Mouse (Mus musculus): Measurements from ENCODE around the gene Dennd2c.
"Not testable (repeated sequence)": the region's sequence is repeated elsewhere in the genome, so short reads cannot be mapped to it uniquely, and the experiment has no call there.

The Dennd2c gene

DNA sequence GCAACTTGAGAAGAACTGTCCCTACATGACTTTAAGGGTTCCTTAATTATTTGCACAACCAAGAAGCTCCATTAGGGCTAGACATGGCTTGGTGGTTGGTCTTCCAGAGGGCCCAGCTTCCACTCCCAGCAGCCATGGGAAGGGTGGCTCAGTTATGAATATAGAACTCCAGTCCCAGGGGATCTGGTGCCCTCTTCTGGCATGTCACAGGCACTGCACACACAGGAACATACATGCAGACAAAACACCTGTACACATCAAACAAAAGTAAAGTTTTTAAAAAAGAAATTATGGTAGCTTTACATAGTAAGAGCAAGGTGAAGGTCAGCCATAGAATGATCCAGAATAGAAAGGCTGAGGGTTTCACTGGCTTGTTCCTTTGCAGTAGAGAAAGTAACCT, 51.4 kb downstream of the Dennd2c start:
- DNase-seq (ENCODE audit: extremely low read depth, low read depth, low spot score): no peak

- DNase-seq (ENCODE audit: extremely low read depth, low read depth, low spot score): no peak
Measured at GRCm38 (mm10) chr3:103159232-103159900, 57.0 kb downstream of the Dennd2c start.

GRCm38 (mm10) chr3:103169771-103170170, 67.4 kb downstream of the Dennd2c start:
- DNase-seq (ENCODE audit: extremely low read depth, low read depth, low spot score): no peak

DNA sequence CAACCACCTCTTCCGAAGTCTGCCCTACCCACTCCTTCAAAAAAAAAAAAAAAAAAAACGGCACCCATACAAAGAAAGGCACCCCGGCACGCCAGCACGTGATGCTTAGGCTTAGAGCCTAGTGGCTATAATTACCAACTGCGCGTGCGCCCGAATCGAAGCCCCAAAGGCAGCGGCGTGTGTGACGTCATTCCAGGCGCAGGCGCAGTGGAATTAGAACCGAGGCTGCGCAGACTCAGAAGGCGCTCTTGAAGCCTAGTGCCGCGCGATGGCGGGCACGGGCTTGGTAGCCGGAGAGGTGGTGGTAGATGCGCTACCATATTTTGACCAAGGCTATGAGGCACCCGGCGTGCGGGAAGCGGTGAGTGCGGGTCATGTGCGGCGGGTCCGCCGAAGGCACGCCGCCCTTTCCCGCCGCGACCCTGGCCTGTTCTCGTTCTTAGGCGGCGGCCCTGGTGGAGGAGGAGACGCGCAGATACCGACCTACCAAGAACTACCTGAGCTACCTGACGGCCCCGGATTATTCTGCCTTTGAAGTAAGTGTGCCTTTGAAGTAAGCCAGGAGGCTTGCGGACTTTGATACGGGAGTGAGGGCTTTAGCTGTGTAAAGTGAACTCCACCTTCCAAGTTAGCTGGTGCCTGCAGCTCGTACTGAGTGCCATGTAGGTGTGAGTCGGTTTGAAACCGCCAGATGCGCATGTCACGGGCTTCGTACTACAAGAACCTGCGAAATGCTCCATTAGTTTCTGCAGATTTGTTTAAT, 69.3 kb downstream of the Dennd2c start, which contains the start of gene Bcas2:
Bcas2 (plus strand) TSS at position 151 of the 763 bp plus-strand sequence.
- DNase-seq (ENCODE audit: extremely low read depth, low read depth, low spot score): no peak

GRCm38 (mm10) chr3:103172615-103173014, 70.2 kb downstream of the Dennd2c start:
- DNase-seq (ENCODE audit: extremely low read depth, low read depth, low spot score): no peak

DNA sequence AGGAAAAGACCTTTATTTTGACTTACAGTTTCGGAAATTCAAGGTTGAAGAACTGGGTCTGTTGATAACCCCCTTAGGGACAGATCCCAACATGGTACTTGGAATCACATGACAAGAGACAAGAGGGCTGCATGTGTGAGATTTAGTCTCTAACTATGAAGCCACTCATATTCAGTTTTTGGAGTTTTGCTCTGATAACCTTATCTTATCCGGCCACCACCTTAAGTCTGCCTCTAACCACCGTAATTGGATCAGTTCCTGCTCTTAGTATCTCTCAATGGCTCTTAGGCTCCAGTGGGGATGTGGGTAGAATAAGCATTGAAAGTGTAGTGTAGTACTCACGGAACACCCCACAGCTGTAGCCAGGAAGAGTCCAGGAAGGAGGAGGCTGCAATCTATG, 74.3 kb downstream of the Dennd2c start:
- no peak for DNase-seq (ENCODE audit: extremely low read depth, low read depth, low spot score)

GRCm38 (mm10) chr3:103179527-103179926, 77.1 kb downstream of the Dennd2c start:
- DNase-seq (ENCODE audit: extremely low read depth, low read depth, low spot score): no peak

- no peak for DNase-seq (ENCODE audit: extremely low read depth, low read depth, low spot score)
Measured at GRCm38 (mm10) chr3:103181171-103181570, 78.8 kb downstream of the Dennd2c start.

GRCm38 (mm10) chr3:103182821-103183220, 80.4 kb downstream of the Dennd2c start:
- DNase-seq (ENCODE audit: extremely low read depth, low read depth, low spot score): no peak

- not testable (repeated sequence) for DNase-seq (ENCODE audit: extremely low read depth, low read depth, low spot score)
Measured at GRCm38 (mm10) chr3:103184467-103184866, 82.1 kb downstream of the Dennd2c start.

DNA sequence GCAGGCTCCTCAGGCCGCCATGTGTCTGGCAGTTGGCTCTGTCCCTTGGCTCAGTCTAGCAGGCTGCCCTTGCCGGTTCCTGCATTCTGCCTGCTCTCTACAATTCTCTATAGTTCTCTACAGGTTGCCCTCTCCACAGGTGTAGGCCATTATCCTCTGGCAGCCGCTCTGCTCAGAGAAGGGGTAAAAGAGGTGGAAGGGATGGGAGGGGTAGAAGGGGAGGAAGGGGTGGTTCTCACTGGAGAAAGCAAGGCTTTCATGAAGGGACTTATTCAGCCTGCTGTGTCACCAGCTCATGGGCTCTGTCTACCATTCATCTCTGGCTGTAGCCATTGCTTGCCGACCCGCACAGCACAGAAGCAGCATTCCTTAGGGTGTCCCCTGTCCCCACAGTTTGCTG, 86.0 kb downstream of the Dennd2c start:
- no peak for DNase-seq (ENCODE audit: extremely low read depth, low read depth, low spot score)

GRCm38 (mm10) chr3:103188856-103189255, 86.5 kb downstream of the Dennd2c start:
- DNase-seq (ENCODE audit: extremely low read depth, low read depth, low spot score): no peak

DNA sequence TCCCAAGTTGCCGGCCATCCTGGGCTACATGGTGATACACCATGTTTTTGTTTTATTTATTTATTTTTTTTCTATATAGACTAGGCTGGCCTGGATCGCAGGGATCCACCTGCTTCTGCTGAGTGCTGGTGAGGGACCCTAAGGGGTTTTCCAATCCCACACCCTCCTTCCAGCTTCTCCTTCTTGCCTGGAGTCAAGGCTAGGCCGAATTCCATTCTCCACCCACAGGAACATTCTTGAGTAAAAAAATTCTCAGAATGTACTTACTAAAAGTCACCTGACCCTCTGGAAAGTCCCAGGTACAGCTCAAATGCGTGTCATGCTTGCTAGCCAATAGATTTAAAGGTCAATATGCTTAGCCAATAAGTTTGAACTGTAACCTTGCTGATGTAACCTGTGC, 89.8 kb downstream of the Dennd2c start:
- no peak for DNase-seq (ENCODE audit: extremely low read depth, low read depth, low spot score)

GRCm38 (mm10) chr3:103193186-103193585, 90.8 kb downstream of the Dennd2c start:
- DNase-seq (ENCODE audit: extremely low read depth, low read depth, low spot score): no peak

DNA sequence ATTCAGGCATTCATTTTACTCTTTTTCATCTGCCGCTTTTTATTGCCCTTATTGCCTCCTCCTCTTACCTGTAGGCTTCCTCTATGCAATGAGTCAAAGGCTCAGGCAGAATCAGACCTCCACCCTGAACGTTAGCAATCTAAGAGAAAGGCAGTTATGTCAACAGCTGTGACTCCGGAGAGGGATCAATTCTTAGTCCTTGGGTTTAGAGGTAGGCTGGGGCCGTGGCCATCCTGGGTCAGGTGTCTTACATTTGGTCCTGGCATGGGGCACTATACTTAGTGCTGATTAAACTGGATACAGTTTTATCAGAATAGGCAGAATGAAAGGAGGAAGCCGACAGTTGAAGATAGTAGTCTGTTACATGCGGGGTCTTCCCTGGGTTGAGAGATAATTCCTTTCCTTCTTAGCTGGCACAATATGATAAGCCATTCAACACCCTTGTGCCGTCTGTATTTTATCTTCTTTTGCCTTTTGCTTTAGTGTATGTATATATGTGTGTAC, 94.0 kb downstream of the Dennd2c start:
- no peak for DNase-seq (ENCODE audit: extremely low read depth, low read depth, low spot score)

DNA sequence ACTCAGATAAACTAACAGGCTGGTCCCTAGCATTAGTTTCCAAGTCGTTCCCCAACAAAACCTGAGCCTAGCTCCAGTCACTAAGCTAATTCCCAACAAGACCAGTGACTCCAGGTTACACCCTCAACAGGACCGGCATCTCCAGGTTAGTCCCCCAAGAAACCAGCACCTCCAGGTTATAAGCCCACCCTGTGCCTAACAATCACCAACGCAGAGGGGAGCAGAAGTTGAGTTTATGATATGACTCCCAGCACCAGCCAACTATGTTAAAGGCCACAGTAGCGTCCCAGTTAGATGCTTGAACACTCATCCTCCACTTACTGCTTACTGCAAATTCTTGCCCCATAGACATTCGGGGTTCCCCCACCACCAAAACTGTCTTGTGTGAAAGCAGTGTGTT, 97.0 kb downstream of the Dennd2c start:
- no peak for DNase-seq (ENCODE audit: extremely low read depth, low read depth, low spot score)

DNA sequence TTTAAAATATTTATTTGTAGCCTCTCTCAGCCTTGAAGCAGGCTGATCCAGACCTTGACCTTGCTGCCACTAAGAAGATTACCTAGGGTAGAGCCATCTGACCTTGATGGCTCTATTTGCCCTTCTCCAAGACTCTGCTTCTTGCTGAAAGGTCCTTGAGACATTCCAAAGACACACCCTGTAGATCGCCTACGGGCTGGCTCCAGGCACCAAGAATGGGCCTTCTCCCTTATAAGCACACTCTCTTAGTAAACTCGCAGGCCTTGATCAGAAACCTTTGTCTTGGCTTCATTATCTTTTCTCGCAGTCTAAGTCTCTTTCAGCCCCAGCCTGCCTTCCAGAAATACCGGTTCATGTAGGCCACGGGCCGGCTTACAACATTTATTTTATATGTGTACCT, 98.7 kb downstream of the Dennd2c start:
- not testable (repeated sequence) for DNase-seq (ENCODE audit: extremely low read depth, low read depth, low spot score)

- DNase-seq (ENCODE audit: extremely low read depth, low read depth, low spot score): no peak
Measured at GRCm38 (mm10) chr3:103203554-103203953, 101.2 kb downstream of the Dennd2c start.

GRCm38 (mm10) chr3:103204445-103204844, 102.0 kb downstream of the Dennd2c start:
- no peak for DNase-seq (ENCODE audit: extremely low read depth, low read depth, low spot score)

- DNase-seq (ENCODE audit: extremely low read depth, low read depth, low spot score): no peak
Measured at GRCm38 (mm10) chr3:103206393-103206792, 104.0 kb downstream of the Dennd2c start.

DNA sequence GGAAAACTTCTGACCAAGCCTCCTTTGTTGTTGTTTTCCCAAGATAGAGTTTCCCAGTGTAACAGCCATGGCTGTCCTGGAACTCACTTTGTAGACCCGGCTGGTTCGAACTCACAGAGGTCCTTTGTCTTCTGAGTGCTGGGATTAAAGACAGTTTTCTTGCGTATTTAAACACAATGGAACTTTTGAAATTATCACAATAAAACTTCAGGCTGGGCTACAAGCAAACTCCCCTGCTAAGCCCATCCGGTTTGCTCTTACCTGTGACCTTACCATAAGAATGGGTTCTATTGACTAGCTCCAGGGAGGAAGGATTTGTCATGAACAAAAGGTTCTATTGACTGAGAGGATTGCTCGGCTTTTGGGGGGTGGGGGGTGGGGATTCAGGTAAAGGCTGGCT, 105.3 kb downstream of the Dennd2c start:
- DNase-seq (ENCODE audit: extremely low read depth, low read depth, low spot score): no peak

DNA sequence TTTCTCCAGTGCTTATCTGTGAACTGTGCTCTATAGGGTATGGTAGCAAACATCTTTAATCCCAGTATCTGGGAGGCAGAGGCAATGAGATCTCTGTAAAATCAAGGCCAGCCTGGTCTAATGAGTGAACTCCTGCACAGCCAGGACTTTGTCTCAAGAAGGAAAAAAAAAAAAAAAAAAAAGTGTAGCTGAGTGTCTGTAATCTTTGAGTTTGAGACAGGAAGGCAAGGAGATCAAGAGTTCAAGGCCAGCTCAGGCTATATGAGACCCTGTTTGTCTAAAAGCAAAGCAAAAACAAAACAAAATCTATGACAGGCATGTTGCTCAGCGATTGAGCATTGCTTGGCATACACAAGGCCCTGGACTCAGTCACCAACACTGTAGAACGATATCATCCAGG, 105.8 kb downstream of the Dennd2c start:
- DNase-seq (ENCODE audit: extremely low read depth, low read depth, low spot score): no peak

Data from fat pad, adult 2 months (tissue).